Mouse (Mus musculus): ENCODE data around the gene Syngr2. TPM values are rescaled to one million over a fixed set of nuclear protein-coding genes. Genes with fewer than 3 reads are reported as not detected.
A peak's percentile ranks its signal among the peaks of the same experiment; 100 is the strongest.
"Not testable (repeated sequence)": the region's sequence is repeated elsewhere in the genome, so short reads cannot be mapped to it uniquely, and the experiment has no call there.

Gene Syngr2
- polyA plus RNA-seq, 1 experiment from 2014 or later: 68.1 TPM

DNA sequence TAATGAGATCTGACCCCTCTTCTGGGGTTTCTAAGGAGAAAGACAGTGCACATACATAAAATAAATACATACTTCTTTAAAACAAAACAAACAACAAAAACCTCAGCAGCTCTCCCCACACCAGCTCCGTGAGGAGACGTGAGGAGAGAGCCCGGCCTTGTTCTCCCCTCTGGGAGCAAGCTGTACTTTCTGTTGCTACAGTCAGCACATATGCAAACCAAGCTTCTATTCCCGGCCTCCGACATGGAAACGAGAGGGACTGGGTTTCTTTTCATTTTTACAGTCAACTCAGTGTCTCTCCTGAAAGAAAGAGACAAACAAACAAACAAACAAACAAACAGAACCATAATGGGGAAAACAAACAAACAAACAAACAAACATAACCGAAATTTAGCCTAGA lies 9.4 kb upstream of the Syngr2 start:
- no peak overlapping the region for H3K27ac ChIP-seq
- no peaks in the 10 kb centered on the region for H3K9me3 ChIP-seq
- DNase-seq (ENCODE audit: low spot score): no peak
- H3K4me3 ChIP-seq: no peak overlapping the region
- 82% methylated on average over 7 of the region's 7 CpGs for WGBS
- peaks cover 10% of the 10 kb centered on the region for H3K27me3 ChIP-seq (ENCODE audit: insufficient read depth, poor library complexity, severe bottlenecking)
- H3K4me1 ChIP-seq: peaks cover 34% of the 10 kb centered on the region
- no peaks in the 10 kb centered on the region for H3K36me3 ChIP-seq

DNA sequence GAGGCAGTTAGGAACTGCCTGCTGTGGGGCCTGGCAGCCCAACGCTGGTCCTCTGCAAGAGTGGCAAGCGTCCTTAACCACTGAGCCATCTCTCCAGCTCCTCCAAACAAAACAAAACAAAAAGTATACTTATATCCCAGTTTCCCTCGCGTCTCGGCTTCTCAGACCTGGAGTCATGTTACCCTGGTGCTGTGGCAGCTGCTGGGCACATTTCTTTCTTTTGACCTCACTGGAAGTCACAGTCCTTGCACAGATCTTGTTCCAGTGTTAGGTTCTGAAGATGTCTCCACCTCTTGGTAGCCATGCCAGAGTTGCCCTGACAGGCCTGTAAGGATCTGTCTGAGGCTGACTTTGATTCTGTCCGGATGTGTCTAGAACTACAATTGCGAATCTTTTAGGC lies 7.8 kb upstream of the Syngr2 start:
- Histone ChIP-seq H3K4me3 (no peak overlapping the region), H3K27me3 (ENCODE audit: insufficient read depth, poor library complexity, severe bottlenecking) (peaks cover 10% of the 10 kb centered on the region), H3K36me3 (no peaks in the 10 kb centered on the region), H3K27ac (no peak overlapping the region), H3K4me1 (peaks cover 32% of the 10 kb centered on the region), H3K9me3 (no peaks in the 10 kb centered on the region)
- no peak for DNase-seq (ENCODE audit: low spot score)
- 79% methylated on average over 7 of the region's 7 CpGs for WGBS

DNA sequence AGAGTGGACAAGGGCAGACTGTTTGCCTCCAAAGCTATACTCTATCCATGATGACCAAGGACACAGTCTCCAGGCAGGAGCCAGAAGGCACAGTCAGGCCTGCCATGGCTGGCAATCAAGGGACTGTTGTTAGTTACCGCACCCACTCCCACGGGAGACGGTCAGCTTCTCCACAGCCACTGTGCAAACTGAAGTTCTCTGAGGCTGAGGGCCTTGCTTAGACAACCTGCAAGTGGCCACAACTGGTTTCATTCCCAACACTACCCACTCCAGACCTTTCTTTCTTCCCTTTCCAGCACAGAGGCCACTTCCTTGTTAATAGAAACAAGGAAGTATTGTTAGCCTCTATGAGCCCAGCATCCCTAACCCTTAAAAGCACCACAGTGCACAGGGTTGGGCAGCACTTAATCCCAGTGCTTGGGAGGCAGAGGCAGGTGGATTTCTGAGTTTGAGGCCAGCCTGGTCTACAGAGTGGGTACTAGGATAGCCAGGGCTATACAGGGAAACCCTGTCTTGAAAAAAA lies 6.2 kb upstream of the Syngr2 start:
- no peaks in the 10 kb centered on the region for H3K9me3 ChIP-seq

DNA sequence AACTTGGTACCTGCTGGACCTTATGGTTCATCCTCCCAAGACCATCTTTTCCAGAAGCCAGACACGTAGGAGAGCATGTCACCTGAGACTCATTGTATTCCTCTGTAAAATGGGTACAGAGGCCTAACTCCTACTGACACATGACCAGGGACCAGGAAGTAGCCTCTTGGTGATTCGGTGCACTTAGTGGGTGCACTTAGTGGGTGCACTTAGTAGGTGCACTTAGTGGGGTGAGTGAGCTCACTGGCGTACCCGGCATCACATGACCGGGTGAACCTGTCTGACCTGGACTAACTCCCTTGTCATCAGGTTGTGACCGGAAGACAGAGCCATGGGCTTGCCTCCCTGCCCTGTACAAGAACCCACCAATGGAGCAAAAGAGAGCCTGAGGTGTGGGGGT lies 2.7 kb upstream of the Syngr2 start:
- Histone ChIP-seq H3K9me3 (no peaks in the 10 kb centered on the region), H3K4me1 (peaks cover 38% of the 10 kb centered on the region), H3K27me3 (ENCODE audit: insufficient read depth, poor library complexity, severe bottlenecking) (peaks cover 4% of the 10 kb centered on the region; the same call in 1 of the 2 replicates), H3K27ac (no peak overlapping the region), H3K36me3 (no peaks in the 10 kb centered on the region), H3K4me3 (no peak overlapping the region)
- WGBS: 92% methylated on average over 6 of the region's 6 CpGs
- no peak for DNase-seq (ENCODE audit: low spot score)

More for the DNA sequence above, 6.2 kb upstream of the Syngr2 start:
- H3K27ac ChIP-seq: peak overlapping the region; percentile 1; the same call in 1 of the 2 replicates
- H3K27me3 ChIP-seq (ENCODE audit: insufficient read depth, poor library complexity, severe bottlenecking): peaks cover 4% of the 10 kb centered on the region; the same call in 1 of the 2 replicates
- H3K4me1 ChIP-seq: peaks cover 19% of the 10 kb centered on the region
- no peak for DNase-seq (ENCODE audit: low spot score)
- H3K36me3 ChIP-seq: no peaks in the 10 kb centered on the region
- no peak overlapping the region for H3K4me3 ChIP-seq
- WGBS: 86% methylated on average over 3 of the region's 3 CpGs

DNA sequence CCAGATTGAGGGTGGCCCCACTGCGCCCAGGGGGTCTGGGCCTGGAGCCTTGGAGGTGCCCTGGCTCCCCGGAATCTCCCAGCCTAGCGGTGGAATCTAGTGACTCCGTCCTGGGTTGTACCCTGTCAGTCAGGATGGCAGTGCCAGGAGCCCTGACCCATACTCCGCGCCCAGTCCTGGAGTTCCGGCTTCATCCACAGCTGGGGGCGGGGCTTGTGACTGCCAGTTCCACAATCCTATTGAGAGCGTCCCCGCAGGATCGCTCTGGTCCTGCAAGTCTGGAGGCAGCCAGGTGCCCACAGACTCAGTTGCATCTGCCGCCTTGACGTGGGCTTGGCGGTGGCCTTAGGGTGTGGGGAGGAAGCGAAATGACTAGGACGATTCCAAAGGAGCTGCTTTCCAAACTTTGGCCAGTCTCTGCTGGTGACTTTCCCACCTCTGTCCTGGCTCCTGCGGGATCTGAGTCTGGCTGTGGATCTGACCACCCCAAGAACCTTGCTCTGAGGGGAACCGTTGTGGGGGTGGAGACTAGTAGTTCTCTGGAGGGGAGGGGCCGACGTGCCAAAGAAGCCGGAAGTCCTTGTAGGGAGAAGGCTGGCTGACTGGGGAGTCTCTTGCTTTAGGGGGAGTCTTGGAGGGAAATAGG lies 1.1 kb downstream of the Syngr2 start:
- peak overlapping the region; percentile 90 for H3K27ac ChIP-seq
- H3K36me3 ChIP-seq: peaks cover 36% of the 10 kb centered on the region
- peaks cover 52% of the 10 kb centered on the region for H3K4me1 ChIP-seq
- peak overlapping the region; percentile 93 for H3K4me3 ChIP-seq
- H3K27me3 ChIP-seq (ENCODE audit: insufficient read depth, poor library complexity, severe bottlenecking): no peaks in the 10 kb centered on the region
- WGBS: under 1% methylated on average over 21 of the region's 21 CpGs
- DNase-seq (ENCODE audit: low spot score): peak; percentile 92
- no peaks in the 10 kb centered on the region for H3K9me3 ChIP-seq

DNA sequence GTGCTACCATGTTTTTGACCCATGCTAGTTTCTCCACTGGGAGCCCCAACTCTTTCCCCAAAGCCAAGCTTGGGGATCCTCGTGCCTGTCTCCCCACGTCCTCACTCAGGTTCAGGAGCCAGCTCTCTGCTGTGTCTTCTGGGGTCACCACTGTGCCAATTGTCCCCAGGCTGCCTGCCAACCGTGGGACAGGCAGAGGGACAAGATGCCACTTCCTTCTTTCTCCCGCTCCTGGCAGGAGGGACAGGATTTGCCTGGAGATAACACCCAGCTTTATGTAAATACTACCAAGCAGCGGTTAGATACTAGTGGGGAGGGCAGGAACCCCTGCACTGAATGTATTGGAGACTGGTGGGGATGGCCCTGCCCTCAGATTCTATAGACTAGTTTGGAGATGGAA lies 4.4 kb downstream of the Syngr2 start:
- no peak overlapping the region for H3K27ac ChIP-seq
- WGBS: 69% methylated on average over 5 of the region's 5 CpGs
- no peaks in the 10 kb centered on the region for H3K9me3 ChIP-seq
- peaks cover 61% of the 10 kb centered on the region for H3K4me1 ChIP-seq
- no peak for DNase-seq (ENCODE audit: low spot score)
- no peak overlapping the region for H3K4me3 ChIP-seq
- H3K27me3 ChIP-seq (ENCODE audit: insufficient read depth, poor library complexity, severe bottlenecking): no peaks in the 10 kb centered on the region
- peaks cover 69% of the 10 kb centered on the region for H3K36me3 ChIP-seq

DNA sequence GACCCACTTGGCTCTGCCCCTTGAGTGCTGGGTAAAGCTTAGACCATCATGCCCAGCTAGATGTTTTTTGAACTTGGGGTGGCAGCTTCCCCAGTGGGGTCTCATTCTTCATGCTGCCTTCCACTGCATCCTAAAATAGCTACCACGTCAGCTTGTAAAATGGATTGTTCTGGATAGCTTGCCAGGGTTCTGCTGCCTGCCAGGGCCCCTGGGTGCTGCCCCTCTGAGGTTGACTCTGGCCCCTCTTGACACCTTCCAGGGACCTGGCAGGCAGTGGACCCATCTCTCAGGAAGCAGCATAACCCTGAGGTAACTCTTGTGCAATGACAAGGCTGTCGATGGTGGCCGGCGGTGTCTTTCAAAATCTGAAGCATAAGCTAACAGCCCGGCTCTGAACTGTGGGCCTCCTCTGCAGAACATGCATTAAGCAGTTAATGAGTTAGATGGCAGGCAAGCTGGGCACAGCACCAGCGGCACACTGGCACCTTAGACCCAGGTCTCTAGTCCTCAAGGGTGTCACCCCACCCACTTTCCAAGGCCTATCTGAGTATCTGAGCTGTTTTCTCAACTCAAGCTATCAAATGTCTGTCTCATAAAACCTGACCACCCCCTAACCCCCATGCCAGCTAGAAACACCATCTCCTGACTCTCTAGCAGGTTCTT lies 5.4 kb downstream of the Syngr2 start:
- H3K36me3 ChIP-seq: peaks cover 79% of the 10 kb centered on the region
- WGBS: 89% methylated on average over 6 of the region's 6 CpGs
- H3K27ac ChIP-seq: no peak overlapping the region
- H3K4me1 ChIP-seq: peaks cover 61% of the 10 kb centered on the region
- no peaks in the 10 kb centered on the region for H3K27me3 ChIP-seq (ENCODE audit: insufficient read depth, poor library complexity, severe bottlenecking)
- H3K9me3 ChIP-seq: no peaks in the 10 kb centered on the region
- H3K4me3 ChIP-seq: no peak overlapping the region
- DNase-seq (ENCODE audit: low spot score): no peak

DNA sequence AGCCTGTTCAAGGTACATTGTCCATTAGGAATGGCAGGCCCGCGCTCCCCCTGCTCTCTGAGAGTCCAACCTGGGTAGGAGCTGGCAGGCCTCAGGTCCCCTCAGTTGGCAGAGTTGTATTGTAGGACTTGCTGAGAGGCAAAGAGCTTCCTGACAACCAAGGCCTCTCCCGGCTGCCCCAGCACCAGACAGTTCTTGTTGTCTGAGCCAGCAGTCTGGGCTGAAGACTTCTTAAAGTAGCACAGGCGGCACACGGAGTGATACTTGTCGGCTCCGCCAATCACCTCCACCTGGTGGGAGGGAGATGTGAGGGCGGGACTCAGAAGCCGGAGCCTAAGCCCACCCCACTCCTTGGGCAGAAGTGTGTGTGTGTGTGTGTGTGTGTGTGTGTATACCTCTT lies 6.4 kb downstream of the Syngr2 start:
- WGBS: 80% methylated on average over 9 of the region's 9 CpGs
- peaks cover 89% of the 10 kb centered on the region for H3K36me3 ChIP-seq

DNA sequence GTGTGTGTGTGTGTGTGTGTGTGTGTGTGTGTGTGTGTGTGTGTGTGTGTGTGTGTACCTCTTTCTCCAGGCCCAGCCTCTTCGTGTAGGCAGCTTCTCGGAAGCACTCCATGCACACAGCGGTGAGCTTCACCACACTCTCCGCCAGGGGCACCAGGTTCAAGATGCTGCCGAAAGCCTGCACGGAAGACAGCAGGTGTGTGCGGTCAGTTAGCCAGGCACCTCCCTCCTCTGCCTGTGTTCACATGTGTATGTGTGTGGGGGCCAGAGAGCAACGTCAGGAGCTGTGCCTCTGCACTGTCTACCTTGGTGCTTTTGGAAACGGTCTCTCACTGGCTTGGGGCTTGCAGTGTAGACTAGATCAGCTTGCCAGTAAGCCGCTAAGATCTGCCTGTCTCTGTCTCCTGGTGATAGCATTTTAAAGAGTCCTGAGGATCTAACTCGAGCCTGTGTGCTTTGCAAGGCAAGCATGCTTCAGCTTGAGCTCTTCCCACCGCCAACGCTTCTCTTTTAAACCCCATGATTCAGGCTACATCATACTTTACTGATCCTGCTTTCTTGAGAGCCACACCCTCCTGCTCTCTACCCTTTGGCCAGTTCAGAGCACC lies 7.0 kb downstream of the Syngr2 start:
- peaks cover 95% of the 10 kb centered on the region for H3K36me3 ChIP-seq
- no peak overlapping the region for H3K4me3 ChIP-seq
- DNase-seq (ENCODE audit: low spot score): no peak
- WGBS: 88% methylated on average over 11 of the region's 13 CpGs
- H3K4me1 ChIP-seq: peaks cover 45% of the 10 kb centered on the region
- no peaks in the 10 kb centered on the region for H3K27me3 ChIP-seq (ENCODE audit: insufficient read depth, poor library complexity, severe bottlenecking)
- no peaks in the 10 kb centered on the region for H3K9me3 ChIP-seq
- H3K27ac ChIP-seq: no peak overlapping the region

More for the DNA sequence above, 6.4 kb downstream of the Syngr2 start:
- H3K9me3 ChIP-seq; DNase-seq (ENCODE audit: low spot score); H3K27me3 ChIP-seq (ENCODE audit: insufficient read depth, poor library complexity, severe bottlenecking); H3K27ac ChIP-seq; H3K4me3 ChIP-seq: not testable (repeated sequence)
- peaks cover 51% of the 10 kb centered on the region for H3K4me1 ChIP-seq

DNA sequence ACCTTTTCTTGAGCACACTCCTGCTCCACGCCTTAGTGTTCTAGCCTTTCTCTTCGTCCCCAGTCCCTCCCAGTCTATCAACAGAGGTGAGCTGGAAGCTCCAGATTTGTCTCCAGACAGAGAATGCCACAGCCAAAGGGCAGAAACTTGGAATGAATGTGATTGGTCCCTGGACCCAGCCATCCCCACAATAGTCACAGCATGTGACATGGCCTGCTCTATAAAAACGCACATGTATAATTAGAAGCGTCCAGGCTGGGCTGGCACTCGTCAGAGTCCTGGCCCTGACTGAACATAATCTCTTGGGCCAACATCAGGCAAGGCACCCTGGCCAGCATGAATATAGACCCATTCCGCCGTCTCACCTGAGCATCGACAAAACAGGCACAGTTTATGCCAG lies 9.6 kb downstream of the Syngr2 start:
- 84% methylated on average over 8 of the region's 8 CpGs for WGBS
- no peak overlapping the region for H3K27ac ChIP-seq
- no peak overlapping the region for H3K4me3 ChIP-seq
- no peaks in the 10 kb centered on the region for H3K9me3 ChIP-seq
- H3K4me1 ChIP-seq: peaks cover 45% of the 10 kb centered on the region
- DNase-seq (ENCODE audit: low spot score): no peak
- peaks cover 99% of the 10 kb centered on the region for H3K36me3 ChIP-seq
- H3K27me3 ChIP-seq (ENCODE audit: insufficient read depth, poor library complexity, severe bottlenecking): no peaks in the 10 kb centered on the region

DNA sequence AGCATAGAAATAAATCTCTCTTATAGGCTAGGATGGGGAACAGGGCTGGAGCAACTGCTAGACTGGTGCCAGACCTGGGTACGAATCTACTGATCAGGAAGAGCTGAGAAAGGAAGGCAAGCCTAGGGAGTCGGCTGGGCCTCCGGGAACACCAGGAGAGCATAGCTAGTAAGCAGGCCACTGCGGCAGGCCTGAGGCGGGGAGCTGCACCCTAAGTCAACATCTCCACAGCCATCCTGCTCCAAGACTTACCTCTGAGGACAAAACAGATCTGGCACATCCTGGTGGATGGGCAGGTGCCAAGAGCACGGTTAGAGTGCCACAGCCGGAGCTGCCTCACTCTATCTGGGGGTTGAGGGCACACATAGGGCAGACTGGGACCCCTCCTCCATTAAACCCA lies 10.7 kb downstream of the Syngr2 start:
- H3K9me3 ChIP-seq: no peaks in the 10 kb centered on the region
- WGBS: 92% methylated on average over 7 of the region's 7 CpGs
- H3K4me1 ChIP-seq: peaks cover 47% of the 10 kb centered on the region
- no peak overlapping the region for H3K4me3 ChIP-seq
- H3K27ac ChIP-seq: no peak overlapping the region
- DNase-seq (ENCODE audit: low spot score): no peak
- no peaks in the 10 kb centered on the region for H3K27me3 ChIP-seq (ENCODE audit: insufficient read depth, poor library complexity, severe bottlenecking)
- H3K36me3 ChIP-seq: peaks cover 88% of the 10 kb centered on the region

DNA sequence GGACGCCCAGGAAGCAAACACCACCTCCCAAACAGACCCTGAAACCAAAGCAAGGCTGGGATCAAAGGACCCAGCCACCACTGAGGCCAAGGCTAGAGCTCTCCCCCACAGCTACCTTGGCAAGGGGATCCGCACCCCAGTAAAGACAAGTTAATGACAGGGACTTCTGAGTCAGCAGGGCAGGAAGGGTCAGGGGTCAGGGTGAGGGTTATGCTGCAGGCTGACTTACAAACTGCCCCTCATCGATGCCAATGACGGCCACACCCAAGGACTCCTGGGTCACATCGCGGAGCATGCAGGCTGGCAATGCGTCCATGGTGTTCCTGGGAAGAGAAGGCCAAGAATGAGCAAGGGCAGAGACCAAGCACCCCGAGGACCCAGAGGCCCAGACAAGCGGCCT lies 12.4 kb downstream of the Syngr2 start:
- no peak for DNase-seq (ENCODE audit: low spot score)
- H3K27me3 ChIP-seq (ENCODE audit: insufficient read depth, poor library complexity, severe bottlenecking): no peaks in the 10 kb centered on the region
- peaks cover 72% of the 10 kb centered on the region for H3K36me3 ChIP-seq
- H3K9me3 ChIP-seq: no peaks in the 10 kb centered on the region
- WGBS: 88% methylated on average over 9 of the region's 9 CpGs
- H3K27ac ChIP-seq: no peak overlapping the region
- peaks cover 58% of the 10 kb centered on the region for H3K4me1 ChIP-seq
- H3K4me3 ChIP-seq: no peak overlapping the region

DNA sequence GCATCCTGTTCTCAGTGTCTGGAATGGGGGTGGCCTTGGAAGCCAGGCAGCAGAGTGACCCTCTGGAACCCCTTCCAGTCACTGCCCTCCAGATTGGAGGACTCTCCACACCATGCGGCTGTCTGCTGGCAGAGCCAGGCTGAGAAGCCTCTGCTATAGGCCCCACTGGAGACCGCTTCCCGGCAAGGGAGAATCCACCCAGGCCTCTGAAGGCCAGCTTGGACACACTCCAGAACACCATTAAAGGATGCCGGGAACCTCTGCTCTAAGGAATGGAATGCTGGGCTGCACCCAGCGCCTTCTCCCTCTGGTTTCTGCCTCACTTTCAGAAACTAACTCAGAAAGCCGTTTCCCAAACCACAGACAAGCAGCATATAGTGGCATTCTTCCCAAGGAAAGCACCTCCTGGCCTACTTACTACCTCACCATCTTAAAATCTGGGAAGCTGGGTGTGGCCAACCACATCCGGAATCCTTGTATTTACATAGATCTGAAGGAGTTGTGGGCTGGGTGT lies 13.3 kb downstream of the Syngr2 start:
- peaks cover 60% of the 10 kb centered on the region for H3K4me1 ChIP-seq
- DNase-seq (ENCODE audit: low spot score): no peak
- peaks cover 63% of the 10 kb centered on the region for H3K36me3 ChIP-seq
- no peak overlapping the region for H3K27ac ChIP-seq
- H3K4me3 ChIP-seq: no peak overlapping the region
- H3K9me3 ChIP-seq: no peaks in the 10 kb centered on the region
- 79% methylated on average over 7 of the region's 7 CpGs for WGBS
- H3K27me3 ChIP-seq (ENCODE audit: insufficient read depth, poor library complexity, severe bottlenecking): no peaks in the 10 kb centered on the region

All from heart, embryonic 10.5 days (tissue).